Comparison of ENCODE assay signal across 26 mouse cellular contexts in genomic region chr3:142059890-142060289, GRCm38 (mm10).
DNase-seq lines count a peak whose midpoint lies in the region; ATAC-seq and TF ChIP-seq lines count a peak whose summit lies in the region.
"Had no signal": no experiment of that assay in that cellular context is flagged by ENCODE, and none has a peak within 500 bp of the region (broad histone marks: within the 10 kb centered on the region; RNA-seq: fewer than 3 reads in every experiment).

No protein-coding gene starts in this region.

- TF ChIP-seq POLR2A in lung, adult 2 months (IDR thresholded peaks at IDR 0.05; ENCODE audit: borderline replicate concordance, extremely low read depth, low read depth, low read length) = no peak

- peak; percentile 33 for DNase-seq in embryo, embryonic 10 days (ENCODE audit: low spot score)
- DNase-seq in embryo, embryonic 9.5 days (ENCODE audit: extremely low spot score) = no peak
- DNase-seq in lung, embryonic 14.5 days = peak; percentile 84
- no peak for DNase-seq in lung, postnatal 36 days
- no peak for DNase-seq in lung, adult 2 months
- peak; percentile 36 for DNase-seq in mesoderm, embryonic 11.5 days (ENCODE audit: low read depth, low spot score)
- no peak for DNase-seq in right cerebral cortex, postnatal 36 days (ENCODE audit: low spot score in 2 of 2)
- DNase-seq: adrenal gland, adult 8-10 months; adrenal gland, postnatal 14 days; adrenal gland, postnatal 36 days; B cell, adult 2 months; cerebellum, adult 11-12 months; cerebellum, adult 2 months; cerebellum, adult 9-10 months; cerebellum, postnatal 10 days; cerebellum, postnatal 25 days; forebrain, postnatal 0 days had no signal

- H3K27me3 ChIP-seq in lung, embryonic 14.5 days (ENCODE audit: insufficient read depth, low read length) = no peaks in the 10 kb centered on the region
- H3K27me3 ChIP-seq in lung, embryonic 16.5 days (ENCODE audit: control insufficient read depth, insufficient read depth, low read depth, low read length) = no peaks in the 10 kb centered on the region
- H3K27me3 ChIP-seq: CH12.LX; embryonic facial prominence, embryonic 12.5 days; forebrain, embryonic 13.5 days; forebrain, embryonic 15.5 days had no signal

- 29% methylated on average over 3 of the region's 3 CpGs for WGBS in lung, embryonic 14.5 days
- WGBS in lung, embryonic 16.5 days = 40% methylated on average over 3 of the region's 3 CpGs
- WGBS in lung, adult 2 months = 57% methylated on average over 3 of the region's 3 CpGs

- H3K4me1 ChIP-seq in lung, embryonic 14.5 days (ENCODE audit: insufficient read depth) = peaks cover 17% of the 10 kb centered on the region
- peaks cover 7% of the 10 kb centered on the region for H3K4me1 ChIP-seq in lung, embryonic 16.5 days (replicated peaks; ENCODE audit: control insufficient read depth, insufficient read depth, low read length)
- H3K4me1 ChIP-seq in lung, adult 2 months (ENCODE audit: control insufficient read depth, insufficient read depth, low read length) = no peaks in the 10 kb centered on the region

- no peak overlapping the region for H3K4me3 ChIP-seq in lung, embryonic 14.5 days (ENCODE audit: low read depth, low read length)
- H3K4me3 ChIP-seq in lung, embryonic 16.5 days (ENCODE audit: low read length) = no peak overlapping the region
- no peak overlapping the region for H3K4me3 ChIP-seq in lung, adult 2 months (replicated peaks; ENCODE audit: extremely low read depth, low read depth, low read length)
- H3K4me3 ChIP-seq: embryonic facial prominence, embryonic 12.5 days; forebrain, embryonic 13.5 days; forebrain, embryonic 15.5 days had no signal

- no peak overlapping the region for H3K9ac ChIP-seq in lung, embryonic 14.5 days
- H3K9ac ChIP-seq in lung, embryonic 16.5 days (ENCODE audit: low read length) = no peak overlapping the region
- H3K9ac ChIP-seq: embryonic facial prominence, embryonic 12.5 days; forebrain, embryonic 13.5 days; forebrain, embryonic 15.5 days; forebrain, postnatal 0 days had no signal

- TF ChIP-seq CTCF in lung, embryonic 14.5 days (IDR thresholded peaks at IDR 0.05; ENCODE audit: low read depth) = no peak
- TF ChIP-seq CTCF in lung, adult 2 months (IDR thresholded peaks at IDR 0.05; ENCODE audit: insufficient read depth, low read length) = no peak

- no peak overlapping the region for H3K27ac ChIP-seq in lung, embryonic 14.5 days (ENCODE audit: low read depth)
- no peak overlapping the region for H3K27ac ChIP-seq in lung, embryonic 16.5 days (ENCODE audit: low read length)
- H3K27ac ChIP-seq: embryonic facial prominence, embryonic 12.5 days; forebrain, embryonic 13.5 days; forebrain, embryonic 15.5 days had no signal

- H3K9me3 ChIP-seq in lung, embryonic 14.5 days (ENCODE audit: low read depth, low read length) = no peaks in the 10 kb centered on the region
- H3K9me3 ChIP-seq in lung, embryonic 16.5 days (ENCODE audit: control insufficient read depth, low read length) = no peaks in the 10 kb centered on the region
- H3K9me3 ChIP-seq: embryonic facial prominence, embryonic 12.5 days; forebrain, embryonic 13.5 days; forebrain, embryonic 15.5 days; G1E had no signal

- H3K36me3 ChIP-seq in lung, embryonic 14.5 days (ENCODE audit: insufficient read depth) = no peaks in the 10 kb centered on the region
- H3K36me3 ChIP-seq in lung, embryonic 16.5 days (ENCODE audit: control insufficient read depth, insufficient read depth, low read length) = no peaks in the 10 kb centered on the region
- H3K36me3 ChIP-seq: embryonic facial prominence, embryonic 12.5 days; forebrain, embryonic 15.5 days; G1E had no signal

- no peak overlapping the region for H3K4me2 ChIP-seq in lung, embryonic 14.5 days
- no peak overlapping the region for H3K4me2 ChIP-seq in lung, embryonic 16.5 days (ENCODE audit: low read depth, low read length)
- H3K4me2 ChIP-seq: embryonic facial prominence, embryonic 12.5 days; forebrain, embryonic 13.5 days; forebrain, embryonic 15.5 days had no signal

- peak; percentile 86 for ATAC-seq in lung, embryonic 14.5 days (ENCODE audit: insufficient read depth)
- ATAC-seq in lung, embryonic 16.5 days (ENCODE audit: low read depth) = peak; percentile 66; the same call in 1 of the 2 replicates
- ATAC-seq: activated CD4-positive, CD25-positive, alpha-beta regulatory T cell, adult 4 months; CD4-positive, CD25-positive, alpha-beta regulatory T cell, adult 4 months; forebrain, embryonic 13.5 days; forebrain, embryonic 15.5 days; forebrain, postnatal 0 days; Patski had no signal

Comparison
In these comparisons a context has a peak if more than half of its experiments do, and no peak if none do; other contexts are left out.
1. DNase-seq: peak in embryo, embryonic 10 days (single experiment), lung, embryonic 14.5 days (single experiment) and mesoderm, embryonic 11.5 days (single experiment); none in embryo, embryonic 9.5 days (single experiment), lung, postnatal 36 days (single experiment), lung, adult 2 months (single experiment) and right cerebral cortex, postnatal 36 days (0 of 2).